Mouse (Mus musculus) midbrain, embryonic 13.5 days (tissue): ENCODE measurements around the gene Gm27029. TPM values are rescaled to one million over a fixed set of nuclear protein-coding genes. Genes with fewer than 3 reads are reported as not detected.
A peak's percentile ranks its signal among the peaks of the same experiment; 100 is the strongest.
"Not testable (repeated sequence)": the region's sequence is repeated elsewhere in the genome, so short reads cannot be mapped to it uniquely, and the experiment has no call there.

Experiments
- ATAC-seq: fragments of 200-750 bp; cut with Nextera tagmentation; 2 replicates; pipeline ENCODE4 v1.8.0; 2017; ENCODE audit warnings: mild to moderate bottlenecking, moderate TSS enrichment, moderate library complexity
- H3K27ac ChIP-seq: fragments of 300-500 bp; sonication (generic); 2 replicates; pipeline ENCODE4 v1.5.1; 2015; ENCODE audit warnings: inconsistent platforms, mild to moderate bottlenecking, moderate library complexity
- H3K27me3 ChIP-seq: fragments of 300-500 bp; sonication (generic); 2 replicates; pipeline ENCODE4 v1.6.1; 2015; ENCODE audit warnings: mild to moderate bottlenecking, inconsistent platforms
- H3K36me3 ChIP-seq: fragments of 300-500 bp; sonication (generic); 2 replicates; pipeline ENCODE4 v1.6.1; 2015; ENCODE audit warnings: mild to moderate bottlenecking, inconsistent platforms
- H3K4me1 ChIP-seq: fragments of 300-500 bp; sonication (generic); replicated peaks from 2 replicates; pipeline ENCODE4 v1.6.1; 2015; ENCODE audit warnings: inconsistent platforms
- H3K4me2 ChIP-seq: fragments of 300-500 bp; sonication (generic); replicated peaks from 2 replicates; pipeline ENCODE4 v1.6.1; 2015; ENCODE audit warnings: moderate library complexity, mild to moderate bottlenecking, inconsistent platforms
- H3K4me3 ChIP-seq: fragments of 300-500 bp; sonication (generic); replicated peaks from 2 replicates; pipeline ENCODE4 v1.5.1; 2015; ENCODE audit warnings: mild to moderate bottlenecking, inconsistent platforms
- H3K9ac ChIP-seq: fragments of 300-500 bp; sonication (generic); replicated peaks from 2 replicates; pipeline ENCODE4 v1.6.1; 2015; ENCODE audit warnings: mild to moderate bottlenecking, inconsistent platforms
- H3K9me3 ChIP-seq: fragments of 300-500 bp; sonication (generic); 2 replicates; pipeline ENCODE4 v1.6.1; 2016; ENCODE audit warnings: mild to moderate bottlenecking, inconsistent platforms
- WGBS: fragments of 180-500 bp; shearing (Covaris S2); methylation state at CpG from one replicate; pipeline ENCODE4 v1.1.7; 2015; 5-methylcytosine and 5-hydroxymethylcytosine counted together
- polyA plus RNA-seq: library from polyadenylated mRNA; unstranded; fragments of >200 nt; fragmentation: Nextera tagmentation; extraction: Ambion mirVana; gene quantifications from 2 replicates; pipeline ENCODE4 v1.2.1, GENCODE M21; 2015

Gm27029 gene
- 6.6 and 8.5 TPM in 2 replicates for polyA plus RNA-seq

- Histone ChIP-seq H3K9ac (peak within 1 kb of the TSS; percentile 77), H3K27ac (peak within 1 kb of the TSS; percentile 84), H3K36me3 (peaks cover under 1% of the 10 kb centered on the region; the same call in 1 of the 2 replicates), H3K4me1 (peaks cover 32% of the 10 kb centered on the region), H3K4me2 (peak within 1 kb of the TSS; percentile 94), H3K27me3 (peaks cover 5% of the 10 kb centered on the region; the same call in 1 of the 2 replicates), H3K4me3 (peak within 1 kb of the TSS; percentile 72), H3K9me3 (no peaks in the 10 kb centered on the region)
- peak; percentile 58 for ATAC-seq
- whole genome bisulfite sequencing, result 6% methylated on average over 23 of the region's 23 CpGs
Observed at GRCm38 (mm10) chr11:101424105-101424851, at the start of gene Gm27029. Gene Gm27029, minus strand, starts transcription at chr11:101424796.

- no peak overlapping the region for H3K4me2 ChIP-seq
- H3K9me3 ChIP-seq, result no peaks in the 10 kb centered on the region
- no peak overlapping the region for H3K4me3 ChIP-seq
- H3K27me3 ChIP-seq, result no peaks in the 10 kb centered on the region
- WGBS, result 74% methylated on average over 5 of the region's 5 CpGs
- no peak overlapping the region for H3K9ac ChIP-seq
- H3K36me3 ChIP-seq, result peaks cover 17% of the 10 kb centered on the region
- H3K27ac ChIP-seq, result no peak overlapping the region
- ATAC-seq, result no peak
- H3K4me1 ChIP-seq, result peaks cover 61% of the 10 kb centered on the region
Observed at GRCm38 (mm10) chr11:101474298-101474697, 49.7 kb upstream of the Gm27029 start.

GRCm38 (mm10) chr11:101473686-101474085 is 49.1 kb upstream of the Gm27029 start:
- ATAC-seq, H3K4me3 ChIP-seq, H3K9ac ChIP-seq, H3K9me3 ChIP-seq, H3K27ac ChIP-seq, H3K27me3 ChIP-seq, H3K4me2 ChIP-seq: not testable (repeated sequence)
- WGBS, result 76% methylated on average over 1 of the region's 1 CpGs
- H3K36me3 ChIP-seq, result peaks cover 17% of the 10 kb centered on the region
- peaks cover 61% of the 10 kb centered on the region for H3K4me1 ChIP-seq

GRCm38 (mm10) chr11:101472336-101472735 is 47.7 kb upstream of the Gm27029 start:
- Histone ChIP-seq H3K9ac (no peak overlapping the region), H3K27me3 (no peaks in the 10 kb centered on the region), H3K36me3 (peaks cover 17% of the 10 kb centered on the region), H3K4me1 (peaks cover 55% of the 10 kb centered on the region), H3K4me3 (no peak overlapping the region), H3K4me2 (no peak overlapping the region), H3K9me3 (no peaks in the 10 kb centered on the region), H3K27ac (0 out of 2 replicates have a peak overlapping the region, but pooled peaks have one; percentile 19)
- 68% methylated on average over 7 of the region's 7 CpGs for WGBS
- no peak for ATAC-seq

GRCm38 (mm10) chr11:101471926-101472325 is 47.3 kb upstream of the Gm27029 start:
- peaks cover 56% of the 10 kb centered on the region for H3K4me1 ChIP-seq
- WGBS, result 70% methylated on average over 3 of the region's 3 CpGs
- H3K9ac ChIP-seq, result 0 out of 2 replicates have a peak overlapping the region, but pooled peaks have one; percentile 19
- no peaks in the 10 kb centered on the region for H3K9me3 ChIP-seq
- peaks cover 17% of the 10 kb centered on the region for H3K36me3 ChIP-seq
- H3K27ac ChIP-seq, result 0 out of 2 replicates have a peak overlapping the region, but pooled peaks have one; percentile 35
- no peak overlapping the region for H3K4me3 ChIP-seq
- ATAC-seq, result no peak
- H3K4me2 ChIP-seq, result no peak overlapping the region; the same call in 1 of the 2 replicates
- no peaks in the 10 kb centered on the region for H3K27me3 ChIP-seq

- no peaks in the 10 kb centered on the region for H3K9me3 ChIP-seq
- H3K36me3 ChIP-seq, result peaks cover 17% of the 10 kb centered on the region
- no peaks in the 10 kb centered on the region for H3K27me3 ChIP-seq
- 10% methylated on average over 7 of the region's 7 CpGs for WGBS
- H3K4me1 ChIP-seq, result peaks cover 64% of the 10 kb centered on the region
- no peak for ATAC-seq
- H3K9ac ChIP-seq, result peak overlapping the region; percentile 39; the same call in 1 of the 2 replicates
- H3K4me3 ChIP-seq, result peak overlapping the region; percentile 18
- peak overlapping the region; percentile 39 for H3K4me2 ChIP-seq
- H3K27ac ChIP-seq, result peak overlapping the region; percentile 9; the same call in 1 of the 2 replicates
Observed at GRCm38 (mm10) chr11:101470206-101470605, 45.6 kb upstream of the Gm27029 start.

GRCm38 (mm10) chr11:101469155-101469554 is 44.6 kb upstream of the Gm27029 start:
- WGBS, result 74% methylated on average over 4 of the region's 4 CpGs
- Histone ChIP-seq H3K4me3 (peak overlapping the region; percentile 79), H3K9ac (peak overlapping the region; percentile 89), H3K27me3 (no peaks in the 10 kb centered on the region), H3K4me1 (peaks cover 70% of the 10 kb centered on the region), H3K9me3 (no peaks in the 10 kb centered on the region), H3K36me3 (peaks cover 17% of the 10 kb centered on the region), H3K4me2 (peak overlapping the region; percentile 82), H3K27ac (peak overlapping the region; percentile 90)
- ATAC-seq, result no peak

- Histone ChIP-seq H3K4me1 (peaks cover 72% of the 10 kb centered on the region), H3K36me3 (peaks cover 17% of the 10 kb centered on the region), H3K9ac (peak overlapping the region; percentile 89), H3K9me3 (no peaks in the 10 kb centered on the region), H3K4me3 (peak overlapping the region; percentile 79), H3K4me2 (peak overlapping the region; percentile 82), H3K27ac (peak overlapping the region; percentile 90), H3K27me3 (no peaks in the 10 kb centered on the region)
- 0 out of 2 replicates have a peak, but pooled peaks have one; percentile 14 for ATAC-seq
- WGBS, result 3% methylated on average over 13 of the region's 13 CpGs
Observed at GRCm38 (mm10) chr11:101468731-101469130, 44.1 kb upstream of the Gm27029 start.

- ATAC-seq, result peak; percentile 44
- peak overlapping the region; percentile 82 for H3K4me2 ChIP-seq
- no peaks in the 10 kb centered on the region for H3K9me3 ChIP-seq
- H3K27me3 ChIP-seq, result no peaks in the 10 kb centered on the region
- peaks cover 17% of the 10 kb centered on the region for H3K36me3 ChIP-seq
- peaks cover 77% of the 10 kb centered on the region for H3K4me1 ChIP-seq
- WGBS, result under 1% methylated on average over 29 of the region's 31 CpGs
- H3K27ac ChIP-seq, result peak overlapping the region; percentile 90
- H3K4me3 ChIP-seq, result peak overlapping the region; percentile 79
- H3K9ac ChIP-seq, result peak overlapping the region; percentile 89
Observed at GRCm38 (mm10) chr11:101468263-101468688, 43.7 kb upstream of the Gm27029 start.

- Histone ChIP-seq H3K4me2 (peak overlapping the region; percentile 82), H3K27ac (peak overlapping the region; percentile 90), H3K27me3 (no peaks in the 10 kb centered on the region), H3K4me3 (peak overlapping the region; percentile 79), H3K9ac (peak overlapping the region; percentile 89), H3K36me3 (peaks cover 17% of the 10 kb centered on the region), H3K9me3 (no peaks in the 10 kb centered on the region), H3K4me1 (peaks cover 80% of the 10 kb centered on the region)
- 1% methylated on average over 51 of the region's 54 CpGs for WGBS
- ATAC-seq, result peak; percentile 51
Observed at GRCm38 (mm10) chr11:101467477-101468262, 43.1 kb upstream of the Gm27029 start.

GRCm38 (mm10) chr11:101466552-101466950 is 42.0 kb upstream of the Gm27029 start:
- Histone ChIP-seq H3K4me3 (peak overlapping the region; percentile 95), H3K36me3 (peaks cover 22% of the 10 kb centered on the region), H3K27ac (peak overlapping the region; percentile 94; the same call in 1 of the 2 replicates), H3K4me1 (peaks cover 78% of the 10 kb centered on the region), H3K4me2 (peak overlapping the region; percentile 82), H3K9ac (peak overlapping the region; percentile 95; the same call in 1 of the 2 replicates)
- WGBS, result 52% methylated on average over 5 of the region's 5 CpGs
- not testable (repeated sequence) for ATAC-seq, H3K27me3 ChIP-seq, H3K9me3 ChIP-seq
